Mouse (Mus musculus) midbrain, embryonic 14.5 days (tissue): ENCODE measurements around the gene Pih1d1. TPM values are rescaled to one million over a fixed set of nuclear protein-coding genes. Genes with fewer than 3 reads are reported as not detected.
A peak's percentile ranks its signal among the peaks of the same experiment; 100 is the strongest.
"Not testable (repeated sequence)": the region's sequence is repeated elsewhere in the genome, so short reads cannot be mapped to it uniquely, and the experiment has no call there.

Source experiments
- ATAC-seq: fragments of 200-750 bp; cut with Nextera tagmentation; 2 replicates; pipeline ENCODE4 v1.8.0; 2017; ENCODE audit warnings: moderate number of reproducible peaks, moderate library complexity; ENCODE audit not compliant: low FRiP score, low TSS enrichment
- DNase-seq: peaks from one replicate; pipeline ENCODE4 v3.0.0-alpha.2; 2015
- H3K27ac ChIP-seq: fragments of 300-500 bp; sonication (generic); replicated peaks from 2 replicates; pipeline ENCODE4 v1.5.1; 2014; ENCODE audit warnings: mild to moderate bottlenecking, low read depth, low read length, moderate library complexity
- H3K27me3 ChIP-seq: fragments of 300-500 bp; sonication (generic); 2 replicates; pipeline ENCODE4 v1.6.1; 2014; ENCODE audit warnings: low read length, control low read depth, mixed read lengths; ENCODE audit not compliant: control insufficient read depth, insufficient read depth
- H3K36me3 ChIP-seq: fragments of 300-500 bp; sonication (generic); 2 replicates; pipeline ENCODE4 v1.6.1; 2014; ENCODE audit warnings: low read length, control low read depth; ENCODE audit not compliant: control insufficient read depth, insufficient read depth
- H3K4me1 ChIP-seq: fragments of 300-500 bp; sonication (generic); 2 replicates; pipeline ENCODE4 v1.6.1; 2014; ENCODE audit warnings: mild to moderate bottlenecking, antibody characterized with exemption, low read length, control low read depth; ENCODE audit not compliant: control insufficient read depth, insufficient read depth
- H3K4me2 ChIP-seq: fragments of 300-500 bp; sonication (generic); 2 replicates; pipeline ENCODE4 v1.6.1; 2014; ENCODE audit warnings: mild to moderate bottlenecking, low read length, moderate library complexity
- H3K4me3 ChIP-seq: fragments of 300-500 bp; sonication (generic); replicated peaks from 2 replicates; pipeline ENCODE4 v1.5.1; 2014; ENCODE audit warnings: low read depth, low read length
- H3K9ac ChIP-seq: fragments of 300-500 bp; sonication (generic); replicated peaks from 2 replicates; pipeline ENCODE4 v1.6.1; 2014; ENCODE audit warnings: mild to moderate bottlenecking, low read length, moderate library complexity
- H3K9me3 ChIP-seq: fragments of 300-500 bp; sonication (generic); 2 replicates; pipeline ENCODE4 v1.6.1; 2016; ENCODE audit warnings: low read length, control low read depth, mixed read lengths; ENCODE audit not compliant: control insufficient read depth
- WGBS: fragments of 180-500 bp; shearing (Covaris S2); extraction: QIAGEN DNeasy Blood & Tissue Kit; methylation state at CpG from one replicate; pipeline ENCODE4 v1.1.7; 2014; 5-methylcytosine and 5-hydroxymethylcytosine counted together
- polyA plus RNA-seq: library from polyadenylated mRNA; unstranded; fragments of >200 nt; fragmentation: Nextera tagmentation; extraction: Ambion mirVana; gene quantifications from 2 replicates; pipeline ENCODE4 v1.2.1, GENCODE M21; 2014

The Pih1d1 gene
- polyA plus RNA-seq, 1 experiment from 2014 or later: 96.2 TPM

- H3K4me3 ChIP-seq: peak within 1 kb of the TSS; percentile 70
- DNase-seq (peak; percentile 100), ATAC-seq (peak; percentile 87)
- peak within 1 kb of the TSS; percentile 87 for H3K27ac ChIP-seq
- H3K4me2 ChIP-seq: peak within 1 kb of the TSS; percentile 88
- no peaks in the 10 kb centered on the region for H3K9me3 ChIP-seq
- H3K27me3 ChIP-seq: no peaks in the 10 kb centered on the region
- peaks cover 66% of the 10 kb centered on the region for H3K36me3 ChIP-seq
- WGBS: under 1% methylated on average over 59 of the region's 59 CpGs
- peaks cover 18% of the 10 kb centered on the region for H3K4me1 ChIP-seq
- H3K9ac ChIP-seq: peak within 1 kb of the TSS; percentile 93
Observed at GRCm38 (mm10) chr7:45124224-45125143, 29.6 kb upstream of the Pih1d1 start, which contains the start of gene Rps11. Gene Rps11 (minus strand): TSS chr7:45124439.

GRCm38 (mm10) chr7:45125144-45125600 lies 28.9 kb upstream of the Pih1d1 start:
- Histone ChIP-seq H3K4me2 (peak overlapping the region; percentile 53), H3K36me3 (peaks cover 59% of the 10 kb centered on the region), H3K4me3 (peak overlapping the region; percentile 70; the same call in 1 of the 2 replicates), H3K9me3 (no peaks in the 10 kb centered on the region), H3K4me1 (peaks cover 20% of the 10 kb centered on the region), H3K9ac (no peak overlapping the region), H3K27ac (peak overlapping the region; percentile 81), H3K27me3 (no peaks in the 10 kb centered on the region)
- 25% methylated on average over 7 of the region's 7 CpGs for WGBS
- DNase-seq: peak; percentile 50
- no peak for ATAC-seq

- not testable (repeated sequence) for DNase-seq, H3K9me3 ChIP-seq, ATAC-seq, H3K27me3 ChIP-seq, H3K27ac ChIP-seq, H3K4me2 ChIP-seq, H3K9ac ChIP-seq
- Histone ChIP-seq H3K36me3 (peaks cover 54% of the 10 kb centered on the region), H3K4me3 (0 out of 2 replicates have a peak overlapping the region, but pooled peaks have one; percentile 70), H3K4me1 (peaks cover 20% of the 10 kb centered on the region)
- 68% methylated on average over 5 of the region's 5 CpGs for WGBS
Observed at GRCm38 (mm10) chr7:45125649-45126048, 28.5 kb upstream of the Pih1d1 start.

- Histone ChIP-seq H3K4me3 (no peak overlapping the region), H3K9ac (no peak overlapping the region; the same call in 1 of the 2 replicates), H3K4me1 (peaks cover 20% of the 10 kb centered on the region), H3K9me3 (no peaks in the 10 kb centered on the region), H3K4me2 (peak overlapping the region; percentile 98), H3K36me3 (peaks cover 48% of the 10 kb centered on the region), H3K27ac (peak overlapping the region; percentile 57), H3K27me3 (no peaks in the 10 kb centered on the region)
- 76% methylated on average over 17 of the region's 17 CpGs for WGBS
- DNase-seq (no peak), ATAC-seq (no peak)
Observed at GRCm38 (mm10) chr7:45126147-45126843, 27.8 kb upstream of the Pih1d1 start.

GRCm38 (mm10) chr7:45126844-45127699 lies 27.0 kb upstream of the Pih1d1 start:
- Histone ChIP-seq H3K9ac (peak overlapping the region; percentile 97), H3K4me3 (peak overlapping the region; percentile 85), H3K4me1 (peaks cover 20% of the 10 kb centered on the region), H3K4me2 (peak overlapping the region; percentile 98), H3K27me3 (no peaks in the 10 kb centered on the region), H3K27ac (peak overlapping the region; percentile 81), H3K36me3 (peaks cover 40% of the 10 kb centered on the region), H3K9me3 (no peaks in the 10 kb centered on the region)
- ATAC-seq: no peak
- 53% methylated on average over 21 of the region's 21 CpGs for WGBS
- DNase-seq: peak; percentile 7

- Histone ChIP-seq H3K4me1 (peaks cover 19% of the 10 kb centered on the region), H3K27ac (peak overlapping the region; percentile 81), H3K9me3 (no peaks in the 10 kb centered on the region), H3K4me2 (peak overlapping the region; percentile 98), H3K36me3 (peaks cover 33% of the 10 kb centered on the region), H3K9ac (peak overlapping the region; percentile 97), H3K4me3 (peak overlapping the region; percentile 85), H3K27me3 (no peaks in the 10 kb centered on the region)
- WGBS: under 1% methylated on average over 6 of the region's 6 CpGs
- DNase-seq: no peak
- no peak for ATAC-seq
Observed at GRCm38 (mm10) chr7:45127700-45128224, 26.3 kb upstream of the Pih1d1 start.

GRCm38 (mm10) chr7:45128624-45129246 lies 25.4 kb upstream of the Pih1d1 start, which contains the start of gene Rpl13a:
Gene Rpl13a (minus strand): TSS chr7:45128761.
- under 1% methylated on average over 48 of the region's 48 CpGs for WGBS
- ATAC-seq (peak; percentile 93), DNase-seq (peak; percentile 99)
- Histone ChIP-seq H3K36me3 (peaks cover 28% of the 10 kb centered on the region), H3K27me3 (no peaks in the 10 kb centered on the region), H3K4me3 (peak within 1 kb of the TSS; percentile 85), H3K9me3 (no peaks in the 10 kb centered on the region), H3K9ac (peak within 1 kb of the TSS; percentile 97), H3K27ac (peak within 1 kb of the TSS; percentile 94), H3K4me2 (peak within 1 kb of the TSS; percentile 98), H3K4me1 (peaks cover 13% of the 10 kb centered on the region)
